Mouse (Mus musculus) frontal cortex, adult (tissue): ENCODE data around the gene Tmem171.

Experiments
- ATAC-seq: cut with Nextera tagmentation; 2 replicates; pipeline ENCODE4 v1.9.2; 2017; ENCODE audit warnings: mild to moderate bottlenecking, moderate library complexity, mixed read lengths; ENCODE audit not compliant: low TSS enrichment

The Tmem171 gene

DNA sequence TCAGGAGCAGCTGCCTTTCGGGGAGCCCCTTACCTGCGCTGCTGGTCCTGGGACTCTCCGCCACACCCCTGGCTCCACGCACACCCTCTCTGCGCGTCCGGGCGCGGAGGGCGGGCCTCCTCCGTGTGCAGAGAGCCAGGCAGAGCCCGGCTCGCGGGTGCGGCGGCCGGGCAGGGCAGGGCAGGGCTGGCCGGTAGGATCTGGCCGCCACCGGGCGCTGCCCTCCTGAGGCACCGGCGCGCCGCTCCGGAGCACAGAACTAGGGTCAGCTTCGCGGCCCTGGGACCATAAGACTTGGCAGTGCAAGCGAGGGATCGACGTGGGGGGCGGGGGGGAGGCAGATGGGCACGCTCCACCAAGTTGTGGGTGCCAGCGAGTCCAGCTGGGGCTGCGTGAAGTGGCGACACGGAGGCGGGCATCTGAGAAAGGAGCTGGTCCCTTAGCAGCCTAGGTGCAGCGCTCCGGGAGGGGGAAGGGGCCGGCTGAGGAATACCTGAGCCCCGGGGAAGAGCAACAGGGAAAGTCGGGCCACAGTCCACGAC lies at the start of gene Tmem171:
Gene Tmem171 (minus strand): TSS at position 62 of the 542 bp plus-strand sequence.
- peak; percentile 44; the same call in 1 of the 2 replicates for ATAC-seq

DNA sequence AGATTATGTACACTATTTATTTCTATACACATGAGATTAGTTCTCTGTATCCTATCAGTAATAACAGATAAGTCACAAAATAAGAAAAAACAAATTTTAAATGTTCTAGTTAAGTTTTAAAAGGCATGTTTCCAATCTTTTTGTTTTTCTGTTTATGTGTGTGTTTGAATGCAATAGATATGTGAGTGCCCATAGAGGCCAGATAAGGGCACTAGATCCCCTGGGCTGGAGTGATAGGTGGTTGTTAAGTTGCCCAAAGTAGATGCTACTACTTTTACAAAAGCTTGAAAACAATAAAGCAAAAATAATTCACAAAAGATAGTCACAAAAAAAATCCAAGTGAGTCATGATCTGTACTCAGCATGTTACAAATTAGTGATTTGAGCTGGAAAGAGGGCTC lies 49.2 kb upstream of the Tmem171 start:
- no peak for ATAC-seq

DNA sequence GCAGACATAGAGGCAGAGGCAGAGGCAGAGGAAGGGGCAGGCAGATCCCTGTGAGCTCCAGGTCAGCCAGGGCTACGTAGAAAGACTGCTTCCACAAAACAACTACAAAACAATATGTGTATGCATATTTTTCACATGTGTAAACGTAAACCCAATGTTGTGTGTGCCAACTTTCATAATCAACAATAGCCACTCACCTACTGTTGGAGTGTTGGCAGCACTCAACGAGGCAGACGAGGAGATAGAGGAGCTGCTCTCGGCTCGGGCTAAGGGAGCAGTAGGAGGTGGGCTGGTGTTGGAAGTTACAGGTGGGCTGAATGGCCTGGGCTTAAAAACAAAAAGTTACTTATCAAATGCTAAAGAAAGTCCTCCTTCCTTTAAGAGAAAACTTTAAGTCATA lies 48.6 kb upstream of the Tmem171 start:
- no peak for ATAC-seq

DNA sequence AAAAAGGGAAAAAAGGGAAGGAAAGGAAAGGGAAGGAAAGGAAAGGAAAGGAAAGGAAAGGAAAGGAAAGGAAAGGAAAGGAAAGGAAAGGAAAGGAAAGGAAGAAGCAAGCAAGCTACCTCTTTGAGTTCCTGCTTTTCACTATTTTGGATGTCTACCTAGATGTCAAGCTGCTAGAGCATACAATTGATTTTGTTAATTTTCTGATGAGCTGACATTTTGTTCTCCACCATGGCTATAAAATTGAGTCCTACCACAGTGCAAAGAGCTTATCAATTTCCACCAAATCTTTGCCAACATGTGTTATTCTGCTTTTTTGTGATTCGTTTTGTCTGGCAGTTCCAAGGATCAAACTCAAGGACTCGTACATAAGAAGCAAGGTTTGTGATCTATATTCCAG lies 43.6 kb upstream of the Tmem171 start:
- ATAC-seq: no peak

DNA sequence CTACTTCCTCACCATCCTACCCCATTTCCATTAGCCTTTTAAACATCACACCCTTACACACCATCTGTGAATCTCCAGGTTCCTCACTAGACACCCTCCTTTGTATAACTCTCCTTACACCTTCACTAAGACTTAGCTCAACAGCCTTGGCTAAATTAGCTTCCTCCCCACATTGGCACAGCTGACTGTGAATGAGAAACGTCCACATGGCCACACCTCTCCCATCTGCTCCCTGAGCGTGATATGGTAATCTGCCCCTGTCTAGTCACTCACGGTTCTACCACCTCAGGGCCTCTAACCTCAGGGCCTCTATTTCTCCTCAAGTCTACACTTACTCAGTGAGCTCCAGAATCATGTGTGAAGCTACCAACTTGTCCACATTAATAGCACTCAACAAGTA lies 38.7 kb upstream of the Tmem171 start:
- peak; percentile 64 for ATAC-seq

DNA sequence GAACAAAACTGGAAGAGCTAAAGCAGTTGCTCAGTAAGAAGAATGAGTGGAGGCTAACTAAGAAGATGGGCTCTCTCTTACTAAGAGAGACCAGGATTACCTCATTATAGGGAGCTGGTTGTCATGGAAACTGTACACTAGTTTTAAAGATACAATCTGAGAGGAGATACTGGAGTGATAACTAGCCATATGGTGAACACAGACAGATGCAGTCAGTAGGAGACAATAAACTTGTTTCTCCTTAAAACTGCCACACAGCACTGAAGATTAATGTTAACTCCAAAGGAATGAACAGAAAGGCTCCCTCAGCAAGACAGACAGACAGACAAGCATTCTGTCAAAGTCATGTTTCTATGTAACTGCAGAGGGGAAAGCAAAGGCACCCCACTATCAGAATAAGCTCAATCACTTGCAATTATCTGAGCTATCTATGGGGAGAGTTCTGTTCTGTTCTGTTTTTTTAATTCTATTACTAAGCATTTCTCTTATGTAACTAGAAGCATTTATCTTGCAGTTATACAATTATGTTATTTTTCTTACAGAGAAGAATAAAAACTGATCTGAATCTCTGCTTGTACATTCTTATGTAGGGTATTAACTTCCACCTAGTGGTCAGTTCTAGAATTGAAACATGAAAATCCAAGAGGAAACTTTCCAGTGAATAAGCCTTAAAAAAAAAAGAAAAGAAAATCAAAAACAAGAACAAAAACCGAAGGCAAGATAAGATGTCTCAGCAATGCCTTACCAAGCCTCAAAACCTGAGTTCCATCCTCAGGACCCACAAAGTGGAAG lies 34.8 kb upstream of the Tmem171 start:
- peak; percentile 79 for ATAC-seq

DNA sequence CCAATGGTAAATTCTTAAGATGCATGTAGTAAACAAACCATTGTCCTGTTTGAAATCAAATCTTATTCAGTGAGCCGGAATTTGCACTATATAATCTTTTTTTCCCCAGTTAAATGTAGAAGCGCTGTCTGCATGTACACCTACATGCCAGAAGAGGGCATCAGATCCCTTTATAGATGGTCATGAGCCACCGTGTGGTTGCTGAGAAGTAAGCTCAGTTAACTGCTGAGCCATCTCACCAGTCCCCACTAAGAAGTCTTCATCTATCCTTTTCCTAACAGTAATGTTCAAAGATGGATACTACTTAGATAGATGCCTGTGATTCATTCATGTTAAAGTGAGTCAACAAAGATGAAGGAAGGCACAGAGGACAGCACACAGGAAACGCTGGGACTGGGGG lies 31.9 kb upstream of the Tmem171 start:
- ATAC-seq: peak; percentile 53; the same call in 1 of the 2 replicates

DNA sequence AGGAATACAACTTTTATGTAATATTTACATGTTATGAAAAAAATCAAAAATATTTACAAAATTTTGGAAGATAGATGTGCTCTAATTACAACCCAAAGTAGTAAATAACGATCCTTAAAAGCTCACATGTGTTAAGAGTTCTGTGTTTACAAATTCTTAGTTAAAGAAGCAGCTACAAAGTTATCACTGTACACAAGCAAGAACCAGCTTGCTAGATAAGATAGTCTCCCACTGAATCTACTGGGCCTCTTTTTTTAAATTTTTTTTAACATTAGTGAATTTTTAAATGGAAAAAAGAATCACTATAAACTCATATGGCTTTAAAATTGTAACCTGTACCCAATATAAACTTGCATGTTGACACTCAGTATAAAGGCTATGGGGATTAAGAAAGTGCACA lies 28.8 kb upstream of the Tmem171 start:
- ATAC-seq: no peak

DNA sequence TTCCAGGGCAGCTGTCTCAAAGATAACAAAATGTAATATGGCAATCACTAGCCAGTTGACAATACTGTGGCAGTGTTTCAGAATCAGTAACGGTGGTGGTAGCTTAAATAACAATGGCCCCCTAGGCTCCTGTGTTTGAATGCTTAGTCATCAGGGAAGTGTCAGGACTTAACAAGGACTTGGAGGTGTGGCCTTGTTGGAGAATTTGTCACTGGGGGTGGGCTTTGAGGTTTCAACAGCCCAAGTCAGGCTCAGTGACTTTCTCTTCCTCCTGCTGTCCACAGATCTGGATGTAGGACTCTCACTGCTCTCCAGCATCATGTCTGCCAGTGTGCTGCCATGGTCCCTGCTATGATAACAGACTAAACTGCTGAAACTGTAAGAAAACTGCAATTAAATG lies 27.7 kb upstream of the Tmem171 start:
- no peak for ATAC-seq

DNA sequence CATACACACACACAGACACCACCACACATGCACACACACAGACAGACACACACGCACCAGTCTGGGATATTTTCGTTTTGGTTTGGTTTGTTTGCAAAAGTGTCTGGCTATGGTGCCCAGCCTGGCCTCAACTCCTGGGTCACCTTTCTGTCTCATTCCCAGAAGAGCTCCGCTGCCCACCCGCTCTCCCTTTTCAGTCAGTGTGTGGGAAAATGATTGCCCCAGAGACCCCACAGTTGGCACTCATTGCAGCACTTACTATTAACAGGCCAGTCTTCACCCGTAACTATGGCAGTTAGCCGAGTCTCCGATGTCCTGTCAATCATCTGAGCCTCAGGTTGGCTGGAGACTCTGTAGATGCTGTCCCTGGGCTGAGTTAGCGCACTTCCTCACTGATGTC lies 21.5 kb upstream of the Tmem171 start:
- ATAC-seq: no peak

DNA sequence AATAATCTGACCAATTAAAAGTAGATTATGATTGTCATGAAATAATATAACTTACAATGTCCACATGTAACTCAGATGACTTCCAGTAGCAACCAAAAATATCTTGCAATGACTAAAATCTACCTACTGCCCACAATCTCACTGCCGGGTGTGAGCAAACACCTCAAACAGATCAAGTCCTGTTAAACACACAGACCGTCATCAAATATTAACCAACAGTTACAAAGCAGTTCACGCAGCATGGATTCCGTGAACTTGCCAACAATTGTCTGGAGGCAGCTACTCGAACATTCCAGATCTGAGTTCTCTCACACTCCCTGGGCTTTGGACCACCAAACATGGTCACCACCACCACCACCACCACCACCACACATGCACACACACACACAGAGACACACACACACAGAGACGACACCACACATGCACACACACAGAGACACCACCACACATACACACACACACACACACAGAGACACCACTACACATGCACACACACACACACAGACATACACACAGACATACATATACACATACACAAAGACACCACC lies 20.9 kb upstream of the Tmem171 start:
- ATAC-seq: no peak

DNA sequence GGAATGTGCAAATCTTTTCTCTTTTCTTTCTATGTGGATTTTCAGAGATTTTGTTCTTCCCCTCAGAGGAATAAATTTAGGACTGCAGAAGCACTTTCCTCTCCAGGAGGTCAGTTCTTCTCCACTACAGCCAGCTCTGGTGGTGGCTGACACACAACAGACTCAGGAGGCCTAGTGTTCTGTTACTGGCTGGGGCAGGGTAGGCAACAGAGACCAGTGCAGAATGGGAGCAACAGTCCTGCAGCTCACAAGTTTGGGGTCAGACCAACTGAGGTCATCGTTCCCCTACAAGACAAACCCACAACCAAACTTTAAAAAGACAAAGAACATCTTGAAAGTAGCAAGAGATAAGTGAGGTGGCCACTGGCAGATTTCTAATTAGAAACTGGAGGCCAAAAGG lies 16.0 kb upstream of the Tmem171 start:
- ATAC-seq: no peak

DNA sequence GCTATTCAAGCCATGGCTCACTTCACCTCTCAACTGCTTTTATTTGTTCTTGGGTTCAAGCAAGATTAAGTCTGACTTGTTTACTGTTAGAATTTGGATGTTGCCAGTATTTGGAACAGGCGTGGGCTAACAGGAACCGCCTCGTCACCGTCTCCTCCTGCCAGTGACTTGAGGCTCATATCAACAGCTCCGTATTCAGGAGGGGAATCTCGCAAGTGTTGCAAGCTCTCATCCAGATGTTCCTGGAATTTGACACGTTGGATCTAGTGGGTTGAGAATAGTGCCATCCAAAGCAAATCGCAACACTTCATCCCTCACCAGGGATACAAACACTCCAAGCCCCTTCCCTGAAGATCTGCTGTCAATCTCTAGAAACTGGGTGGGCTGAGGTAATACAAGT lies 15.6 kb upstream of the Tmem171 start:
- ATAC-seq: no peak

DNA sequence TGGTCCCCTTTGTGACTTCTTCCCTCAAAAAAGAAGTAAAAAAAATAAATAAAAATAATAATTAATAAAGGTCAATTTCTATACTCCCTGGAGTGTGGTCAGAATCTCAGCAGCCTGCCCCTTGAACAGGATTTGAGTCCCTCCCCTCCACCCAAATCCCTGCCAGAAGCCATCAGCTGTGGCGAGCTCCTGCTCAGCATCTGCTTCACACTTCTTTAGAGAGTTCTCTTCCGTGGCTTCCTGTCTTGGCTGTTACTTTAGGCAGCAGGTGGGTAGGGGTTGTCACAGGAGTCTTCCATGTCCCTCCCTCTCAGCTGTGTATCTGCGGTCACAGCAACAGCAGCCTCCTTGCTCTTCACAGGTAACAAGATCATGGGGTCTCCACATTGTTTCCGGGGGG lies 10.9 kb upstream of the Tmem171 start:
- no peak for ATAC-seq

DNA sequence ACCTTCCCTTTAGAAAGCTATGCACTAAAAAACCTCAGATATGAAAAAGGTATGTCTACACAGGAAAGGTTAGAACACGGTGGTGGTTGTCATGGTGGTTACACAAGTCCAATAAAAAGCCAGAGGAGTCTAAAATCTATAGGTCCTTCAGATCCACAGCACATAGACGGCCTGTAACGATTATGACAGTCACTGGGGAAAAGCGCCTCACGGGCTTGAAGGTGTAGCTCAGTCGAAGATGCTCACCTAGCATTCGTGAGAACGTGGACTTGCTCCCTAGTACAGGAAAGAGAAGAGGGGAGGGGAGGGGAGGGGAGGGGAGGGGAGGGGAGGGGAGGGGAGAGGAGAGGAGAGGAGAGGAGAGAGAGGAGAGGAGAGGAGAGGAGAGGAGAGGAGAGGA lies 9.2 kb upstream of the Tmem171 start:
- ATAC-seq: no peak

DNA sequence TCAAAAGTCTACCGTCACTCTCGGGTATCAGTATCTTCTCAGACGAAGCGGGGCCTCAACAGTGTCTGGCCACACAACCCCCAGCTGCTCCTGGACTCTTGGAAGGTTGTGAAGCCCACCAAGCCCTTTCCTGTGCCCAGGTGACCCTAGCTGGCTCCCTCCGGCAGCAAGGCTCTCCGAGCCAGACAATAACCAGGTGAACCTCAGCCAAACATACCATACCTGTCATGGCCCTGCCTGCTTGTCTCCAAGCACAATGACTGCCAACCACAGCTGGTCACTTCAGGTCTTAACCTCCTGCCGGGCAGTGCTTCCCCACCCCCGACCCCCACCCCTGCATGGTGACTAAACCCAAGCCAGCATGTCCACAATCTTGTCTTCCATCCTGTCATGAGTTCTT lies 7.7 kb upstream of the Tmem171 start:
- no peak for ATAC-seq

DNA sequence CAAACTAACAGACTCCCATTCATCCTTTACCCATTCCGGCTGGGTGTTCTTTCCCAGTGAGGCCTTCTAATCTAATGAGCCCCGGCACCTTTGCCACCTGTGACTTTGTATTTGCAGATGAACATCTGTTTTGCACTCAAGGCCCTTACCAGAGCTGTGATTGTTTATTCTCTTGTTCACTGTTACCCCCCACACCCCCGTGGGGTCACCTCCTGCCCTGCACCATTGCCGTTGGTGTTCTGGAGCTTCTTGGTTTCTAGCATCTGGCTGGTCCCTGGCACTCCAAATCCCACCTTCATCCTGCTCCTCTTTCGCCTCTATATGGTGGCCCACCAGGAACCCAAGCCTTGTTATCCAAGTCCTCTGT lies 6.7 kb upstream of the Tmem171 start:
- no peak for ATAC-seq

DNA sequence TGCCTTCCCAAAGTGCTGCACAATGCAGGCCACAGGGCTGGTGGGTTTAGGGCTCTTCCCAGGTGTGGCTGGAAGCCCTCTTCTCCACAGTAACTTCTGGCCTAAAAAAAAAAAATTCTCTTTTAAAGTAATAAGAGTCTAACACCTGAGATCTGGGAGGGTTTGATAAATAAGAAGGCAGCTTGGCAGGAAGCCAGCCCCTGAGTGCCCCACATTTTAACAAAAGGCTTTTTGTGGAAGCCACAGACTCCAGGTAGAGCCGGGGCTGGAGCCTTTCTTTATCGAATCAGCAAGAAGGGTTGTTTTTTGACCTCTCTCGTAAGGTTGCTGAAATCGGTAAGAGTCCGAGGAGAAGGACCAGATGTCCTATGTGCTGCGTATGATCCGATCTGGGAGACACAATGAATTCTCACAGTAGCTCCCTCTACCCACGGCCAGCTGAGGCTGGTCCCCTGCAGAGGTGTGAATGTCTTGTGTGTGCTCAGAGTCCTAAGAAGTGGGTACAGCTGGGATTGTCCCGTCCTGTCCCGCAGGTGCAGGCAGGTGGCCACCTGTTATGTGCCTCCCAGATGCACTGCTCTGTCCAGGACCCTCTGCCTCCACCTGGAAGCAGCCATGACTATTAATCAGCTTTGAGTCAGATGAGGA lies 6.2 kb upstream of the Tmem171 start:
- ATAC-seq: no peak

DNA sequence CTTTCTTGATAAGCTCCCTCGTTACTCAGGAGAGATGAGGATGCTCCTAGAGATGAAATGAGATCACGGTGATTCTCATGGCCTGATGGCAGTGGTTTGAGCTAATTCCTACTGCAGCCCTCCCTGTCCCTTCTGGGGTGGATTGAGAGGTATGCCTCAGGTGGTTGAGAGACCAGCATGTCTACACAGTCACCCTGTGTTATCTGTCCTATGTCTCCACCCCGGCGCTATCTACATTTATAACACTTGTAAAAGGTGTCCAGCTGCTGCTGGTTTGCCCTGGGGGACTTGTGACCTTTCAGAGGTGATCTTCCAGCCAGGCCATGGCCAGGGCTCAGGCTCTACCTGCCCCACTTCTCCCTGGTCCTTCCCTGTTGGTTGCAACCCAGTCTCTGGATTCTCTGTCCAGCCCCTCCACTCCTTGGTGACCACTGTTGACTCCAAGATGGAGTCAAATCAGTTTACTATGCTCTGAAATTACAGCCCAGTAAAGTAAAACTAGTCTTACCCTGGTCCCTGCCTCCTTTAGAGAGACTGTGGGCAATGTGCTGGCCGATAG lies 5.4 kb upstream of the Tmem171 start:
- ATAC-seq: no peak

DNA sequence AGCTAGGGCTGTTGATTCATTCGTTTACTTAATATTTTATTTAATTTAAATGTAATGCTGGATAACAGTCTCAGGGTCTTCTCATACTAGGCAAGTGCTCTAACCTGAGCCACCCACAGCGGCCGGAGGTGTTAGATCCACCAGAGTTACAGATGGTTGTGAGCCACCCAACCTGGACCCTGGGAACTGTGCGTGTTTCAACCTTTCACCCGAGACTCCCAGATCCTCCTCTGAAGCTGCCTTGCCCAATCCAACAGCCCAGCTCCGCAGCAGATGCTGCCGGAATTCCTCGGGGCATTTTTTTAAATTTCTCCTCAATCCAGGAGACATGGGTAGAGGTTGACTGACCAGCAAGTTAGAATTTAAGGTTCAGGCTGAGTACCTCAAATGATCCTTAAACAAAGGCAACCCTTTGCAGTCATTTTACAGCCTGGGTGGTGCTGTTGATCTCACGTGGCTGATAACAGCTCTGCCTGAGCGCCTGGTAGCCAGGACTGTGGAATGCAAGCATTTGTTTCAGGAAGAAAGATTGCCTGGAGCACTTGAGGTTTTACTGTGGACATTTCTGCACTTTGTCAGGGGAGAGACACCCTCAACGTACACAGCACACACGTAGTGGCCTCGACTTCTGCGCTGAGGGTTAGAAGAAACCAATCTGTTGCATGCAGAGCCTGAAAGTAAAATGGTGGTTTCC lies 4.6 kb upstream of the Tmem171 start:
- no peak for ATAC-seq

DNA sequence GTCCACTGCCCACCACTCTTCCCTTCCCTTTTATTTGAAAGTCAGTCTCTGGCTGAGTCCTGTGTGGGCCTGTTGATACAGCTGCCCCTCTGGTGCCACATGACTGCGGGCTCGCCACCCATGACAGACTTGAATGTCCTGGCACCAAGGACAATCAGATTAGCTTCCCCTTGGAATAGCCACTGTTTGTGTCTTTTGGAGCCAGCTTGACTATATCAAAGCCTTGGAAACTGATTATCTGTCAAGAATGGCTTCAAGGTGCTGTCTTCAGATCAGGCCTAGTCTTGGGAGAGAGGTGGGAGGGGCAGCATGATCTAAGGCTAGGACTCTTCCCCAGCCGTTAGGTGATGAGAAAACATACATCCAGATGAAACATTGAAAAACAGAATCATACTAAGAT lies 2.1 kb upstream of the Tmem171 start:
- ATAC-seq: no peak

DNA sequence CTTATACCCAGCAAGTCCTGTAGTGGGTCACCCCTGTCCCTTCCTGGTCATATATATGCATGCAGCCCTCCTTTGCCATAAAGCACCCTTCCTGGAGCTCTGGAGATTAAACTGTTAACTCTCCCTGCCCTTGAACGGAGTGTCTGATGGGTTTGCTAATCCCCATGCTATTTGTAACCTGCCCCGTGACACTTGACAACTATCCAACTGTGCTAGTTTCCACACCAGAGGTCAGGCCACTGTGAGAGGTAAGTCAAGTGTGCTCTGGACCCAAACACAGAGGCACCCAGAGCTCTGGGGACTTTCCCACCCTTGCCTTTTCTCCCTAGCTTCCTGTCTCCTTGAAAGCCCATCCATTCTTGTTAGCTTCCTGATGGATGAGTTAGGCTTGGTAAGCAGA lies 912 bp upstream of the Tmem171 start:
- ATAC-seq: no peak
